Mouse (Mus musculus) C2C12 (cell line): ENCODE results near the gene Echdc3.

Experiments
- CEBPB ChIP-seq: IDR thresholded peaks from one replicate; pipeline ENCODE4 v1.6.1; 2011; ENCODE audit warnings: low read depth, mild to moderate bottlenecking, control low read depth, moderate library complexity
- CTCF ChIP-seq: IDR thresholded peaks from one replicate; pipeline ENCODE4 v1.5.1; 2011; ENCODE audit not compliant: control insufficient read depth, insufficient read depth, insufficient read length
- FOSL1 ChIP-seq: IDR thresholded peaks from one replicate; pipeline ENCODE4 v1.8.0; 2011; ENCODE audit warnings: mild to moderate bottlenecking, low read length; ENCODE audit not compliant: poor library complexity, insufficient read depth, severe bottlenecking
- MAX ChIP-seq: IDR thresholded peaks from one replicate; pipeline ENCODE4 v1.6.1; 2011; ENCODE audit warnings: mild to moderate bottlenecking, control low read depth
- MYOD1 ChIP-seq: IDR thresholded peaks from one replicate; pipeline ENCODE4 v1.6.1; 2011; ENCODE audit warnings: low read depth; ENCODE audit not compliant: control insufficient read depth, insufficient read length
- MYOG ChIP-seq: IDR thresholded peaks from one replicate; pipeline ENCODE4 v1.6.1; 2011; ENCODE audit not compliant: control insufficient read depth, insufficient read length; ENCODE audit errors: extremely low read depth
- USF1 ChIP-seq: IDR thresholded peaks from one replicate; pipeline ENCODE4 v1.6.1; 2011; ENCODE audit warnings: low read depth, mild to moderate bottlenecking, control low read depth, moderate library complexity

- no peak for TF ChIP-seq USF1
- no peak for TF ChIP-seq CTCF
- TF ChIP-seq MAX = no peak
- no peak for TF ChIP-seq MYOG
- no peak for TF ChIP-seq CEBPB
- no peak for TF ChIP-seq MYOD1
- no peak for TF ChIP-seq FOSL1
Measured at GRCm38 (mm10) chr2:6252491-6252890, 39.7 kb upstream of the Echdc3 start.
